Mouse (Mus musculus): Measurements from ENCODE around the gene Cldn13. TPM values are rescaled to one million over a fixed set of nuclear protein-coding genes. Genes with fewer than 3 reads are reported as not detected.

Cldn13 gene
- polyA plus RNA-seq, 1 experiment from 2014 or later: 2.3 TPM

DNA sequence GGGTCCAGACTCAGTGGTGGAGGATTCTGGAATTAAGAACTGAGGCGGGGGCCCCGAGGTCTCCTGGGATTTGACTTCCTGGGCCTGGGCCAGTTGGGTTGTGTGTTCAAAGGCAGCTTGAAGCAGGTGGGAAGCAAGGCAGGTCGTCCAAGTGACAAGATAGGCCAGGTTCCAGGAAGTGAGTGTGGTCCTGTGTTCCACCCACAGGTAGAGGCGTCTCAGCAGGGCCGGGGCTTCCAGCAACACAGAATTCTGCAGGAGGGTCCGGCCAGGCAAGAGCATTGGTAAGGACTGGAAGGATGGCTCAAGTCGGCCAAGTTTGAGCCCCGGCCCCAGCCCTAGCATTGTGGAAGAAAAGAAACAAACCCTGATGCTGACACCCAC lies 13.7 kb downstream of the Cldn13 start:
- H3K27me3 ChIP-seq (ENCODE audit: low read depth, poor library complexity, severe bottlenecking): no peaks in the 10 kb centered on the region
- 76% methylated on average over 8 of the region's 8 CpGs for WGBS
- H3K36me3 ChIP-seq: no peaks in the 10 kb centered on the region
- H3K27ac ChIP-seq: peak overlapping the region; percentile 19; the same call in 1 of the 2 replicates
- peaks cover 35% of the 10 kb centered on the region for H3K4me1 ChIP-seq
- H3K4me3 ChIP-seq: no peak overlapping the region
- DNase-seq (ENCODE audit: low spot score): no peak
- no peaks in the 10 kb centered on the region for H3K9me3 ChIP-seq (replicated peaks)

DNA sequence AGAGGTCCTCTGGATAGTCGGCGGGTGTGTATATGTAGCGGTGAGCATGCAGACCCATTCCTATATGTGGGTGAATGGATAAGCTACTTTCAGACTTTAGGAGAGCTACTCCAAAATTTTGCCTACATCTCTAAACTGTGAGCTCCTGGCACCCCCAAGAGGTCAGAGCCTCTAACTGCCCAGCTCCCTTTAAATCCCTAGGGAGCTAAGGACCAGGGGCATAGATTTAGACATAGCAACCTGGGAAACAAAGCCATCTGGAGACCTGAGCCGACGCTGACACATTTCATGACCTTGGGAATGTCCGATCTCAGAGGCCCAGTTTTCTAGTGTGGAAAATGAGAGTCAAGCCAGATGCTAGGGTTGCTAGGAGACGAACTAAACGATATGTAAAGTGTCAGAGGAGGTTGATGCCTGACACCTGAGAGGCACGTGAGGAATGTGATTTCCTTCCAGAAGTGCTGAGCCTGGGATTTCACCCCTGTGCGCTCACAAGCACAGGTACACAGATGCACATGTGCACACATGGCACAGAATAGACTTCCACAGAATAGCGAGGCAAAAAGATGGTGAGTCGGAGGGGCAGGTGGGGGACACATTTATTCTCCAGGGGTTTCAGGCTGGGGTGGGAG lies 14.2 kb downstream of the Cldn13 start:
- Histone ChIP-seq H3K4me3 (no peak overlapping the region), H3K27ac (peak overlapping the region; percentile 19; the same call in 1 of the 2 replicates), H3K4me1 (peaks cover 40% of the 10 kb centered on the region), H3K27me3 (ENCODE audit: low read depth, poor library complexity, severe bottlenecking) (no peaks in the 10 kb centered on the region), H3K36me3 (no peaks in the 10 kb centered on the region), H3K9me3 (replicated peaks) (no peaks in the 10 kb centered on the region)
- 47% methylated on average over 12 of the region's 12 CpGs for WGBS
- peak; percentile 56 for DNase-seq (ENCODE audit: low spot score)

GRCm38 (mm10) chr5:134897596-134897995 lies 17.7 kb downstream of the Cldn13 start:
- Histone ChIP-seq H3K27me3 (ENCODE audit: low read depth, poor library complexity, severe bottlenecking) (no peaks in the 10 kb centered on the region), H3K4me3 (no peak overlapping the region), H3K27ac (peak overlapping the region; percentile 15), H3K9me3 (replicated peaks) (no peaks in the 10 kb centered on the region), H3K36me3 (no peaks in the 10 kb centered on the region), H3K4me1 (peaks cover 55% of the 10 kb centered on the region)
- WGBS: 79% methylated on average over 17 of the region's 17 CpGs
- no peak for DNase-seq (ENCODE audit: low spot score)

GRCm38 (mm10) chr5:134896965-134897364 lies 18.4 kb downstream of the Cldn13 start:
- H3K27ac ChIP-seq: peak overlapping the region; percentile 15

DNA sequence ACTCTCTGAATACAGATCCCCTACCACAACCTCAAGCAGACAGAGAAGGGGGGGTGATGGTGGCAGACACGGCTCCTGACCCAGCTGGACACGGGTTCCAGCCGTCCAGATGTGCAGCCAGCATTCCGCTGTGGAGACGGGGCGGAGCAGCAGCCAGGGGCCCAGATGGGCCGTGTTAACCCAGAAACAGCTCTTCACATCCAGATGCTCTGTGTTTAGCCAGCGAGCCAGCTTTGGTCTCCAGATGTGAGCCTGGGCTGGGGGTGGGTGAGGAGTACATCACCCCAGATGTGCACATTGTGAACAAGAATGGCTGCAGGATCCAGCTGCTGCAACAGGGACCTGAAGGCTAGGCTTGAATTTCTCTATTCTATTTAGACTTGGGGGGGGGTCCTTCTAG lies 20.0 kb downstream of the Cldn13 start:
- H3K9me3 ChIP-seq (replicated peaks): no peaks in the 10 kb centered on the region
- H3K27ac ChIP-seq: peak overlapping the region; percentile 75
- peaks cover 55% of the 10 kb centered on the region for H3K4me1 ChIP-seq
- 23% methylated on average over 8 of the region's 8 CpGs for WGBS
- peak; percentile 86 for DNase-seq (ENCODE audit: low spot score)
- no peaks in the 10 kb centered on the region for H3K36me3 ChIP-seq
- no peak overlapping the region for H3K4me3 ChIP-seq
- H3K27me3 ChIP-seq (ENCODE audit: low read depth, poor library complexity, severe bottlenecking): no peaks in the 10 kb centered on the region

More at GRCm38 (mm10) chr5:134896965-134897364, 18.4 kb downstream of the Cldn13 start:
- Histone ChIP-seq H3K4me3 (no peak overlapping the region), H3K36me3 (no peaks in the 10 kb centered on the region), H3K4me1 (peaks cover 55% of the 10 kb centered on the region), H3K27me3 (ENCODE audit: low read depth, poor library complexity, severe bottlenecking) (no peaks in the 10 kb centered on the region), H3K9me3 (replicated peaks) (no peaks in the 10 kb centered on the region)
- WGBS: 83% methylated on average over 8 of the region's 8 CpGs
- DNase-seq (ENCODE audit: low spot score): no peak

DNA sequence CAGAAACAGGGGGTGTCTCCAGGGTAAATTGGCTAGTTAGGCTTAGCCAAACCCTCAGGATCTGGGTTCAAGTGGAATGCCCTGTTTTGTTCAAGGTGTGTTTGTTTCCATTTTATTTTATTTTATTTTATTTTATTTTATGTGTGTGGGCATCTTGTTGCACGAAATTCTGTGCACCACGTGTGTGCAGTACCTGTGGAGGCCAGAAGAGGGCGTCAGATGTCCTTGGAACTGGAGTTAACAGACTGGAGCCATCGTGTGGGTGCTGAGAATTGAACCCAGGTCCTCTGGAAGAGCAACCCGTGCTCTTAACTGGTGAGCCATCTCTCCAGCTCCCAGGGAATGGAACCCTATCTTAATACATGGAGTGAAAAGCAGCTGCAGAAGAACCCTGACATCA lies 22.6 kb downstream of the Cldn13 start:
- WGBS: 84% methylated on average over 5 of the region's 5 CpGs
- Histone ChIP-seq H3K27ac (no peak overlapping the region), H3K4me1 (peaks cover 50% of the 10 kb centered on the region), H3K9me3 (replicated peaks) (no peaks in the 10 kb centered on the region), H3K36me3 (no peaks in the 10 kb centered on the region), H3K27me3 (ENCODE audit: low read depth, poor library complexity, severe bottlenecking) (no peaks in the 10 kb centered on the region), H3K4me3 (no peak overlapping the region)
- DNase-seq (ENCODE audit: low spot score): no peak

DNA sequence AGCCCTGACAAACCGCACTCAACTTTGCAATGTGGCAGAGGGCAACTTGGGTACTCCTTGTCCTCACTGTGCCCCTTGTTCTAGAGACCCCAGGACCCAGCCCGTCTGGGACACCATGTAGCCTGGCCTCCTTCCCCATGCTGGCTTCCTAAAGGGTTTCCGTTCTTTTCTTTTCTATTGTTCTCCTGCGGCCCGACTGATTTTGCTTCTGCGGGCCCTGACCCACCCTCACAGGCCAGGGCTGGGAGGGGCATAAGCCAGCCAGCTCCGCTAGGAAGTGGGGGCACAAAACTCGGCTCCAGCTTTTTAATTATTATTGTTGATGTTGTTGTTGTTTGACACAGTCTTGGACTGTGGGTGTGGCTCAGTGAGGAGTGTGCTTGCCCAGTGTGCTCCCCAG lies 23.8 kb downstream of the Cldn13 start:
- WGBS: 86% methylated on average over 8 of the region's 8 CpGs
- Histone ChIP-seq H3K27me3 (ENCODE audit: low read depth, poor library complexity, severe bottlenecking) (no peaks in the 10 kb centered on the region), H3K27ac (peak overlapping the region; percentile 63), H3K9me3 (replicated peaks) (no peaks in the 10 kb centered on the region), H3K4me1 (peaks cover 40% of the 10 kb centered on the region), H3K4me3 (no peak overlapping the region), H3K36me3 (no peaks in the 10 kb centered on the region)
- DNase-seq (ENCODE audit: low spot score): no peak

- H3K27ac ChIP-seq: 0 out of 2 replicates have a peak overlapping the region, but pooled peaks have one; percentile 63
- H3K4me1 ChIP-seq: peaks cover 31% of the 10 kb centered on the region
- H3K36me3 ChIP-seq: no peaks in the 10 kb centered on the region
- no peaks in the 10 kb centered on the region for H3K27me3 ChIP-seq (ENCODE audit: low read depth, poor library complexity, severe bottlenecking)
- H3K9me3 ChIP-seq (replicated peaks): no peaks in the 10 kb centered on the region
- 64% methylated on average over 6 of the region's 6 CpGs for WGBS
- DNase-seq (ENCODE audit: low spot score): peak; percentile 33
- no peak overlapping the region for H3K4me3 ChIP-seq
Observed at GRCm38 (mm10) chr5:134890601-134891054, 24.7 kb downstream of the Cldn13 start.

DNA sequence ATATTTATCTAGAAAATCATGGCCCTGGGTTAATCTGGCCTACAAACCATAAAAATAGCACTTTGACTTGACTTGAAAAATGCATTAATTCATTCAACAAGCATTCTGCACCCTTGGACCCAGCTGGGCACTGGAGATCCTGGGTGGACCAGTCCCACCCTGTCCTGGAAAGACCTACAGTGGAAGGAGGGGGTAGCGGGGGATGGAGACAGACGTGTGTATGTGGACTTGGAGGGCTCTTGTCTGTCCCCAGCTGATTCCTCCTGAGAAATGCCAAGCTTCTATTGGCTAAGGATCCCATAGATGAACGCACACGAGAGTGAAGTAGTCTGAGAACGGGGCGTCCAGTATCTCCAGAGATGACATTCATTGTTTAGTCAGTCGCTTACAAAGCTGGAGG lies 26.8 kb downstream of the Cldn13 start:
- H3K27me3 ChIP-seq (ENCODE audit: low read depth, poor library complexity, severe bottlenecking): no peaks in the 10 kb centered on the region

GRCm38 (mm10) chr5:134887447-134888335 lies 27.6 kb downstream of the Cldn13 start:
- peak; percentile 32 for DNase-seq (ENCODE audit: low spot score)
- no peaks in the 10 kb centered on the region for H3K36me3 ChIP-seq
- 68% methylated on average over 18 of the region's 18 CpGs for WGBS
- H3K27ac ChIP-seq: peak overlapping the region; percentile 62
- no peaks in the 10 kb centered on the region for H3K27me3 ChIP-seq (ENCODE audit: low read depth, poor library complexity, severe bottlenecking)
- H3K9me3 ChIP-seq (replicated peaks): no peaks in the 10 kb centered on the region
- H3K4me1 ChIP-seq: peaks cover 30% of the 10 kb centered on the region
- H3K4me3 ChIP-seq: no peak overlapping the region

More for the DNA sequence above, 26.8 kb downstream of the Cldn13 start:
- no peaks in the 10 kb centered on the region for H3K36me3 ChIP-seq
- 87% methylated on average over 7 of the region's 7 CpGs for WGBS
- H3K27ac ChIP-seq: no peak overlapping the region
- H3K9me3 ChIP-seq (replicated peaks): no peaks in the 10 kb centered on the region
- no peak overlapping the region for H3K4me3 ChIP-seq
- DNase-seq (ENCODE audit: low spot score): no peak
- peaks cover 22% of the 10 kb centered on the region for H3K4me1 ChIP-seq

DNA sequence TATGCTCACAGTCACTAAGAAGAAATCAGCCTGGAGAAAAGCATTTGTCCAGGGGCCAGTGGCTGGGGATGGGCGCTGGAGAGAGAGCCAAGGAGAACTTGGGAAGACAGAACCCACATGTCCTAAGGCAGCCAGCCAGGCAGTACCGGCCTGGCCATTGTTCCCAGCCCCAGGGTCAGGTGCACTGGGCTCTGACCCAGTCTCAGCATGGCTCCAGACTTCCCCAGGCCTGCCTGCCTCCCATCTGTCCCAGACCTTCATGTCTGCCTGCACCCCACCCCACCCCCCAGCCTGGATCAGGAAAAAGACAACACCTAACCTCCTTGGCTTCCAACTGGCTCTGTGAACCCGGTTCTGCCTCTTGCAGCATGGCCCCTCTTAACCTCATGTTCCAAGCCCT lies 32.2 kb downstream of the Cldn13 start:
- Histone ChIP-seq H3K4me3 (no peak overlapping the region), H3K4me1 (peaks cover 15% of the 10 kb centered on the region), H3K27ac (no peak overlapping the region), H3K27me3 (ENCODE audit: low read depth, poor library complexity, severe bottlenecking) (no peaks in the 10 kb centered on the region), H3K36me3 (no peaks in the 10 kb centered on the region), H3K9me3 (replicated peaks) (no peaks in the 10 kb centered on the region)
- 70% methylated on average over 3 of the region's 3 CpGs for WGBS
- DNase-seq (ENCODE audit: low spot score): no peak

GRCm38 (mm10) chr5:134876801-134877200 lies 38.5 kb downstream of the Cldn13 start:
- H3K4me1 ChIP-seq: peaks cover 23% of the 10 kb centered on the region; the same call in 1 of the 2 replicates
- H3K27ac ChIP-seq: no peak overlapping the region
- no peak for DNase-seq (ENCODE audit: low spot score)
- H3K36me3 ChIP-seq: no peaks in the 10 kb centered on the region
- WGBS: 75% methylated on average over 10 of the region's 10 CpGs
- H3K9me3 ChIP-seq (replicated peaks): no peaks in the 10 kb centered on the region
- no peaks in the 10 kb centered on the region for H3K27me3 ChIP-seq (ENCODE audit: low read depth, poor library complexity, severe bottlenecking)
- no peak overlapping the region for H3K4me3 ChIP-seq

DNA sequence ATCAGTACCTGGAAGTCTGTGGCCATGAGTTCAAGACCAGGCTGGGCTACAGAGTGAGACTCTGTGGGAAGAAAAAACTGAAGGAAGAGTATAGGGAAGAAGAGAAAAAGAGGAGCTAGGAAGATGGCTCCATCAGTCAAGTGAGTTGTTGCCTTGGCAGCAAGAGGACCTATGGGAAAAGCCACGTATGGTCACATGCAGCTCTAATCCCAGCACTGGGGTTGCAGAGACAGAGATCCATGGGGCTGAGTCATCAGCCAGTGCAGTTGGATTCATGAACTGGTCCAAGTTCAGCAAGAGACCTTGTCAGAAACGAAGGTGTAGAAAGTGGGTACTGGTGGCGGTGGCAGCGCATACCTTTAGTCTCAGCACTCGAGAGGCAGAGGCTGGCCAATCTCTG lies 40.1 kb downstream of the Cldn13 start:
- no peak for DNase-seq (ENCODE audit: low spot score)
- H3K9me3 ChIP-seq (replicated peaks): no peaks in the 10 kb centered on the region
- WGBS: 91% methylated on average over 5 of the region's 5 CpGs
- no peaks in the 10 kb centered on the region for H3K36me3 ChIP-seq
- H3K27me3 ChIP-seq (ENCODE audit: low read depth, poor library complexity, severe bottlenecking): no peaks in the 10 kb centered on the region
- H3K4me1 ChIP-seq: peaks cover 23% of the 10 kb centered on the region; the same call in 1 of the 2 replicates
- no peak overlapping the region for H3K27ac ChIP-seq
- no peak overlapping the region for H3K4me3 ChIP-seq

Data from limb, embryonic 10.5 days (tissue).